Mouse (Mus musculus): ENCODE measurements at regions not wholly inside any gene's neighbourhood (a gene's known extent, or its start where the extent isn't known, plus 50 kb on each side); places are given as distances from the start of the nearest gene placed in this dataset.
"Not testable (repeated sequence)": the region's sequence is repeated elsewhere in the genome, so short reads cannot be mapped to it uniquely, and the experiment has no call there.

- DNase-seq (ENCODE audit: low read depth, low spot score): peak; percentile 11
Measured at GRCm38 (mm10) chrY:4072666-4073065, 301.2 kb downstream of the Gm3376 start.

GRCm38 (mm10) chrY:4073566-4073965 lies 302.1 kb downstream of the Gm3376 start:
- DNase-seq (ENCODE audit: low read depth, low spot score): not testable (repeated sequence)
